ENCODE assay signal across 8 mouse cellular contexts in genomic region chr6:83124851-83125312, GRCm38 (mm10). TPM values are rescaled to one million over a fixed set of nuclear protein-coding genes. Genes with fewer than 3 reads are reported as not detected.
DNase-seq lines count a peak whose midpoint lies in the region; ATAC-seq and TF ChIP-seq lines count a peak whose summit lies in the region.

No protein-coding gene starts in this region.

- H3K27me3 ChIP-seq in ES-Bruce4 (ENCODE audit: control insufficient read depth, insufficient read depth, low read length, poor library complexity, severe bottlenecking) = no peaks in the 10 kb centered on the region
- no peaks in the 10 kb centered on the region for H3K27me3 ChIP-seq in forebrain, embryonic 13.5 days

- peak overlapping the region; percentile 91 for H3K4me2 ChIP-seq in forebrain, embryonic 13.5 days

- H3K9me3 ChIP-seq in ES-Bruce4 (replicated peaks; ENCODE audit: control insufficient read depth, insufficient read depth, low read length, poor library complexity, severe bottlenecking) = no peaks in the 10 kb centered on the region
- H3K9me3 ChIP-seq in forebrain, embryonic 13.5 days (replicated peaks) = no peaks in the 10 kb centered on the region

- ATAC-seq in cerebellum, adult (ENCODE audit: insufficient number of reproducible peaks, low FRiP score, low TSS enrichment) = peak; percentile 32; the same call in 1 of the 2 replicates
- peak; percentile 12 for ATAC-seq in forebrain, embryonic 13.5 days
- peak; percentile 59 for ATAC-seq in neutrophil, adult 5-6 weeks (ENCODE audit: extremely low read depth, insufficient number of reproducible peaks, low FRiP score, poor library complexity, severe bottlenecking)

- no peak overlapping the region for H3K27ac ChIP-seq in ES-Bruce4 (ENCODE audit: insufficient read depth, low read length)
- H3K27ac ChIP-seq in forebrain, embryonic 13.5 days = peak overlapping the region; percentile 40

- TF ChIP-seq POLR2A in ES-Bruce4 (IDR thresholded peaks at IDR 0.05; ENCODE audit: insufficient read depth, low read length) = no peak
- TF ChIP-seq POLR2A in lung, adult 2 months (IDR thresholded peaks at IDR 0.05; ENCODE audit: borderline replicate concordance, extremely low read depth, low read depth, low read length) = peak; percentile 74; the same call in 1 of the 2 replicates

- no peak for TF ChIP-seq CTCF in ES-Bruce4 (IDR thresholded peaks at IDR 0.05; ENCODE audit: low read depth, low read length)
- no peak for TF ChIP-seq CTCF in lung, adult 2 months (IDR thresholded peaks at IDR 0.05; ENCODE audit: insufficient read depth, low read length)

- peak; percentile 89 to 95 for DNase-seq in heart, postnatal 14 days
- peak; percentile 82 to 93 for DNase-seq in layer of hippocampus, adult 18-20 months (ENCODE audit: low spot score in 2 of 2)
- peak; percentile 90 for DNase-seq in lung, adult 2 months
- peak; percentile 77 to 87 for DNase-seq in thymus, adult 18-20 months

- H3K4me1 ChIP-seq in ES-Bruce4 (ENCODE audit: control insufficient read depth, insufficient read depth, low read length) = no peaks in the 10 kb centered on the region
- H3K4me1 ChIP-seq in forebrain, embryonic 13.5 days = peaks cover 42% of the 10 kb centered on the region
- H3K4me1 ChIP-seq in lung, adult 2 months (ENCODE audit: control insufficient read depth, insufficient read depth, low read length) = peaks cover 11% of the 10 kb centered on the region

- TF ChIP-seq EP300 in ES-Bruce4 (IDR thresholded peaks at IDR 0.05; ENCODE audit: insufficient read depth, low read depth, low read length) = no peak

- under 1% methylated on average over 30 of the region's 30 CpGs for WGBS in forebrain, embryonic 13.5 days
- under 1% methylated on average over 30 of the region's 30 CpGs for WGBS in lung, adult 2 months

- H3K9ac ChIP-seq in ES-Bruce4 (ENCODE audit: low read depth, poor library complexity, severe bottlenecking) = peak overlapping the region; percentile 67
- H3K9ac ChIP-seq in forebrain, embryonic 13.5 days = peak overlapping the region; percentile 77

- intact Hi-C loops in heart, postnatal 14 days (cut with DNase I) = no loop called here

- peak overlapping the region; percentile 78 for H3K4me3 ChIP-seq in ES-Bruce4 (ENCODE audit: low read depth, low read length)
- peak overlapping the region; percentile 72 for H3K4me3 ChIP-seq in forebrain, embryonic 13.5 days
- peak overlapping the region; percentile 74 for H3K4me3 ChIP-seq in lung, adult 2 months (replicated peaks; ENCODE audit: extremely low read depth, low read depth, low read length)

- no peaks in the 10 kb centered on the region for H3K36me3 ChIP-seq in ES-Bruce4 (ENCODE audit: control insufficient read depth, insufficient read depth, low read length, poor library complexity, severe bottlenecking)
- no peaks in the 10 kb centered on the region for H3K36me3 ChIP-seq in forebrain, embryonic 13.5 days (ENCODE audit: poor library complexity, severe bottlenecking)

RNA-seq across cellular contexts. Expression of gene Ino80b, which starts 0.3 kb away (rescaled TPM):
- polyA plus RNA-seq in ES-Bruce4 (2011; ENCODE audit: insufficient read depth, insufficient read length, low read depth, missing spikeins) = 9.0 and 11.6 TPM in 2 replicates
- 13.2 and 13.3 TPM in 2 replicates for polyA plus RNA-seq in forebrain, embryonic 13.5 days (2015; fragmentation: Nextera tagmentation; extraction: Ambion mirVana)
- 10 to 100 TPM; 14.2 to 15.3 TPM for total RNA-seq in heart, postnatal 14 days (2021)
- total RNA-seq in layer of hippocampus, adult 18-20 months (2021) = 10 to 100 TPM; 28.0 to 29.5 TPM
- polyA plus RNA-seq in lung, adult 2 months (2012; rRNA removed) = 37.0 and 63.4 TPM in 2 replicates
- 52.8 and 57.5 TPM in 2 replicates for total RNA-seq in neutrophil, adult 5-6 weeks (2017)

RNA-seq across cellular contexts. Expression of gene Wbp1, which starts 3.5 kb away (rescaled TPM):
- polyA plus RNA-seq in ES-Bruce4 (2011; ENCODE audit: insufficient read depth, insufficient read length, low read depth, missing spikeins) = 26.7 and 32.4 TPM in 2 replicates
- polyA plus RNA-seq in forebrain, embryonic 13.5 days (2015; fragmentation: Nextera tagmentation; extraction: Ambion mirVana) = 239 and 249 TPM in 2 replicates
- total RNA-seq in heart, postnatal 14 days (2021) = 10 to 100 TPM; 72.4 to 80.1 TPM
- total RNA-seq in layer of hippocampus, adult 18-20 months (2021) = 10 to 100 TPM; 47.4 to 52.5 TPM
- 174 and 211 TPM in 2 replicates for polyA plus RNA-seq in lung, adult 2 months (2012; rRNA removed)
- 79.6 and 83.8 TPM in 2 replicates for total RNA-seq in neutrophil, adult 5-6 weeks (2017)

RNA-seq across cellular contexts. Expression of gene Mogs, which starts 9.6 kb away (rescaled TPM):
- 23.3 and 25.4 TPM in 2 replicates for polyA plus RNA-seq in ES-Bruce4 (2011; ENCODE audit: insufficient read depth, insufficient read length, low read depth, missing spikeins)
- 13.5 and 19.2 TPM in 2 replicates for polyA plus RNA-seq in forebrain, embryonic 13.5 days (2015; fragmentation: Nextera tagmentation; extraction: Ambion mirVana)
- 10 to 100 TPM; 10.4 to 11.4 TPM for total RNA-seq in heart, postnatal 14 days (2021)
- total RNA-seq in layer of hippocampus, adult 18-20 months (2021) = 10 to 100 TPM; 27.0 TPM
- polyA plus RNA-seq in lung, adult 2 months (2012; rRNA removed) = 40.6 and 44.1 TPM in 2 replicates
- 36.2 and 36.5 TPM in 2 replicates for total RNA-seq in neutrophil, adult 5-6 weeks (2017)

RNA-seq across cellular contexts. Expression of gene Rtkn, which starts 10.4 kb away (rescaled TPM):
- polyA plus RNA-seq in ES-Bruce4 (2011; ENCODE audit: insufficient read depth, insufficient read length, low read depth, missing spikeins) = 10.4 and 10.5 TPM in 2 replicates
- polyA plus RNA-seq in forebrain, embryonic 13.5 days (2015; fragmentation: Nextera tagmentation; extraction: Ambion mirVana) = 10.4 and 10.5 TPM in 2 replicates
- total RNA-seq in heart, postnatal 14 days (2021) = 1 to 10 TPM; 6.9 to 8.0 TPM
- 10 to 100 TPM; 73.5 to 75.8 TPM for total RNA-seq in layer of hippocampus, adult 18-20 months (2021)
- 110 and 116 TPM in 2 replicates for polyA plus RNA-seq in lung, adult 2 months (2012; rRNA removed)
- total RNA-seq in neutrophil, adult 5-6 weeks (2017) = not detected in 2 replicates

RNA-seq across cellular contexts. Expression of gene Mrpl53, which starts 16.0 kb away (rescaled TPM):
- 29.5 and 36.4 TPM in 2 replicates for polyA plus RNA-seq in ES-Bruce4 (2011; ENCODE audit: insufficient read depth, insufficient read length, low read depth, missing spikeins)
- polyA plus RNA-seq in forebrain, embryonic 13.5 days (2015; fragmentation: Nextera tagmentation; extraction: Ambion mirVana) = 141 and 151 TPM in 2 replicates
- 100 to 1,000 TPM; 133 to 136 TPM for total RNA-seq in heart, postnatal 14 days (2021)
- total RNA-seq in layer of hippocampus, adult 18-20 months (2021) = 10 to 100 TPM; 58.4 to 69.3 TPM
- 60.3 and 68.7 TPM in 2 replicates for polyA plus RNA-seq in lung, adult 2 months (2012; rRNA removed)
- total RNA-seq in neutrophil, adult 5-6 weeks (2017) = 8.8 and 20.5 TPM in 2 replicates
